Mouse (Mus musculus): ENCODE data around the gene Gm49339. TPM values are rescaled to one million over a fixed set of nuclear protein-coding genes. Genes with fewer than 3 reads are reported as not detected.

Gene Gm49339
- 1.6 TPM in 1 of 2 replicates, not detected in the other for polyA plus RNA-seq (2015; fragmentation: Nextera tagmentation; extraction: Ambion mirVana)

GRCm38 (mm10) chr10:51480397-51480796 is at the start of gene Gm49339, which contains the start of gene Lilr4b:
Gene Gm49339, plus strand, starts transcription at chr10:51480612.
Gene Lilr4b, plus strand, starts transcription at chr10:51480632.

GRCm38 (mm10) chr10:51490691-51491090 is 10.3 kb downstream of the Gm49339 start, which contains the start of gene Lilrb4a:
Gene Lilrb4a, plus strand, starts transcription at chr10:51490956.

Other genes with a start within 250 kb of the Gm49339 start
- 0.90 and 0.94 TPM in 2 replicates for gene Lilr4b, start within 50 bp of the Gm49339 start, polyA plus RNA-seq (2015; fragmentation: Nextera tagmentation; extraction: Ambion mirVana)
- gene Lilrb4a, start 10.3 kb downstream of the Gm49339 start, polyA plus RNA-seq (2015; fragmentation: Nextera tagmentation; extraction: Ambion mirVana) = 2.0 and 2.2 TPM in 2 replicates
- gene Fam162b, start 109.9 kb downstream of the Gm49339 start, polyA plus RNA-seq (2015; fragmentation: Nextera tagmentation; extraction: Ambion mirVana) = 1.8 and 2.2 TPM in 2 replicates
- gene Gprc6a, start 150.8 kb downstream of the Gm49339 start, polyA plus RNA-seq (2015; fragmentation: Nextera tagmentation; extraction: Ambion mirVana) = not detected in 2 replicates
- gene Rfx6, start 197.1 kb downstream of the Gm49339 start, polyA plus RNA-seq (2015; fragmentation: Nextera tagmentation; extraction: Ambion mirVana) = not detected in 2 replicates